Mouse (Mus musculus): ENCODE results near the gene 6330409D20Rik.

The 6330409D20Rik gene

GRCm38 (mm10) chr2:32740916-32741272, at the start of gene 6330409D20Rik:
Gene 6330409D20Rik, minus strand, starts transcription at chr2:32741016.
- no peak for DNase-seq

- no peak for DNase-seq
Observed at GRCm38 (mm10) chr2:32788581-32788980, 47.8 kb upstream of the 6330409D20Rik start.

- DNase-seq: no peak
Observed at GRCm38 (mm10) chr2:32787176-32787575, 46.4 kb upstream of the 6330409D20Rik start.

- DNase-seq: peak; percentile 52
Observed at GRCm38 (mm10) chr2:32784048-32784681, 43.3 kb upstream of the 6330409D20Rik start, which contains the start of gene Cfap157. Gene Cfap157, minus strand, starts transcription at chr2:32784428.

- DNase-seq: no peak
Observed at GRCm38 (mm10) chr2:32781710-32782109, 40.9 kb upstream of the 6330409D20Rik start.

- no peak for DNase-seq
Observed at GRCm38 (mm10) chr2:32779714-32780113, 38.9 kb upstream of the 6330409D20Rik start.

- DNase-seq: peak; percentile 85
Observed at GRCm38 (mm10) chr2:32779131-32779530, 38.3 kb upstream of the 6330409D20Rik start.

GRCm38 (mm10) chr2:32778081-32778480, 37.3 kb upstream of the 6330409D20Rik start:
- no peak for DNase-seq

- no peak for DNase-seq
Observed at GRCm38 (mm10) chr2:32776192-32776591, 35.4 kb upstream of the 6330409D20Rik start.

GRCm38 (mm10) chr2:32775359-32776074, 34.7 kb upstream of the 6330409D20Rik start, which contains the start of the genes Ttc16 and Ptrh1:
Gene Ttc16, minus strand, starts transcription at chr2:32775633.
Gene Ptrh1, plus strand, starts transcription at chr2:32775786.
- peak; percentile 99 for DNase-seq

GRCm38 (mm10) chr2:32772626-32773279, 31.9 kb upstream of the 6330409D20Rik start:
- DNase-seq: no peak

GRCm38 (mm10) chr2:32771886-32772285, 31.1 kb upstream of the 6330409D20Rik start:
- peak; percentile 51 for DNase-seq

- no peak for DNase-seq
Observed at GRCm38 (mm10) chr2:32769327-32770085, 28.7 kb upstream of the 6330409D20Rik start.

GRCm38 (mm10) chr2:32768661-32769285, 28.0 kb upstream of the 6330409D20Rik start:
- peak; percentile 69 for DNase-seq

GRCm38 (mm10) chr2:32767241-32767640, 26.4 kb upstream of the 6330409D20Rik start:
- DNase-seq: peak; percentile 55

GRCm38 (mm10) chr2:32763353-32763752, 22.5 kb upstream of the 6330409D20Rik start:
- no peak for DNase-seq

- no peak for DNase-seq
Observed at GRCm38 (mm10) chr2:32761859-32762258, 21.0 kb upstream of the 6330409D20Rik start.

GRCm38 (mm10) chr2:32761361-32761760, 20.5 kb upstream of the 6330409D20Rik start:
- no peak for DNase-seq

GRCm38 (mm10) chr2:32759001-32759400, 18.2 kb upstream of the 6330409D20Rik start:
- no peak for DNase-seq

- peak; percentile 44 for DNase-seq
Observed at GRCm38 (mm10) chr2:32758503-32758902, 17.7 kb upstream of the 6330409D20Rik start.

- DNase-seq: peak; percentile 98
Observed at GRCm38 (mm10) chr2:32757056-32757845, 16.4 kb upstream of the 6330409D20Rik start, which contains the start of gene Tor2a. Gene Tor2a, plus strand, starts transcription at chr2:32757234.

All from kidney, postnatal 10 days (tissue).